Mouse (Mus musculus): ENCODE measurements around the gene Glt6d1. TPM values are rescaled to one million over a fixed set of nuclear protein-coding genes. Genes with fewer than 3 reads are reported as not detected.

Glt6d1 gene
- polyA plus RNA-seq, 1 experiment from 2014 or later: not detected

- 88% methylated on average over 3 of the region's 3 CpGs for WGBS
- Histone ChIP-seq H3K27ac (ENCODE audit: low read depth, low read length) (no peak overlapping the region), H3K4me1 (ENCODE audit: control insufficient read depth, insufficient read depth, low read depth, low read length) (no peaks in the 10 kb centered on the region), H3K9ac (ENCODE audit: low read depth, low read length) (no peak overlapping the region), H3K9me3 (ENCODE audit: control insufficient read depth, low read length) (no peaks in the 10 kb centered on the region), H3K4me3 (ENCODE audit: low read length) (no peak overlapping the region), H3K36me3 (ENCODE audit: control insufficient read depth, insufficient read depth, low read length) (no peaks in the 10 kb centered on the region), H3K4me2 (ENCODE audit: low read length) (no peak overlapping the region), H3K27me3 (replicated peaks; ENCODE audit: control insufficient read depth, insufficient read depth, low read length) (no peaks in the 10 kb centered on the region)
- ATAC-seq: no peak
These were observed 9.1 kb upstream of the Glt6d1 start for GRCm38 (mm10) chr2:25824751-25825150.

GRCm38 (mm10) chr2:25822806-25823205 lies 7.2 kb upstream of the Glt6d1 start, which contains the start of gene Lcn9:
Lcn9 (plus strand) TSS chr2:25823153.
- no peak for ATAC-seq
- WGBS: 71% methylated on average over 1 of the region's 1 CpGs
- no peak within 1 kb of the TSS for H3K4me2 ChIP-seq (ENCODE audit: low read length)
- no peak within 1 kb of the TSS for H3K4me3 ChIP-seq (ENCODE audit: low read length)
- no peaks in the 10 kb centered on the region for H3K4me1 ChIP-seq (ENCODE audit: control insufficient read depth, insufficient read depth, low read depth, low read length)
- no peaks in the 10 kb centered on the region for H3K9me3 ChIP-seq (ENCODE audit: control insufficient read depth, low read length)
- no peaks in the 10 kb centered on the region for H3K27me3 ChIP-seq (replicated peaks; ENCODE audit: control insufficient read depth, insufficient read depth, low read length)
- H3K9ac ChIP-seq (ENCODE audit: low read depth, low read length): no peak within 1 kb of the TSS
- no peaks in the 10 kb centered on the region for H3K36me3 ChIP-seq (ENCODE audit: control insufficient read depth, insufficient read depth, low read length)
- H3K27ac ChIP-seq (ENCODE audit: low read depth, low read length): no peak within 1 kb of the TSS

- no peak overlapping the region for H3K4me2 ChIP-seq (ENCODE audit: low read length)
These were observed 2.3 kb downstream of the Glt6d1 start for GRCm38 (mm10) chr2:25813364-25813763.

GRCm38 (mm10) chr2:25811711-25812110 lies 3.9 kb downstream of the Glt6d1 start:
- Histone ChIP-seq H3K9ac (ENCODE audit: low read depth, low read length) (no peak overlapping the region), H3K27me3 (replicated peaks; ENCODE audit: control insufficient read depth, insufficient read depth, low read length) (no peaks in the 10 kb centered on the region), H3K4me1 (ENCODE audit: control insufficient read depth, insufficient read depth, low read depth, low read length) (no peaks in the 10 kb centered on the region), H3K4me2 (ENCODE audit: low read length) (no peak overlapping the region), H3K36me3 (ENCODE audit: control insufficient read depth, insufficient read depth, low read length) (no peaks in the 10 kb centered on the region), H3K4me3 (ENCODE audit: low read length) (no peak overlapping the region), H3K27ac (ENCODE audit: low read depth, low read length) (no peak overlapping the region), H3K9me3 (ENCODE audit: control insufficient read depth, low read length) (no peaks in the 10 kb centered on the region)
- no peak for ATAC-seq
- 63% methylated on average over 2 of the region's 2 CpGs for WGBS

More at GRCm38 (mm10) chr2:25813364-25813763, 2.3 kb downstream of the Glt6d1 start:
- Histone ChIP-seq H3K9me3 (ENCODE audit: control insufficient read depth, low read length) (no peaks in the 10 kb centered on the region), H3K4me1 (ENCODE audit: control insufficient read depth, insufficient read depth, low read depth, low read length) (no peaks in the 10 kb centered on the region), H3K36me3 (ENCODE audit: control insufficient read depth, insufficient read depth, low read length) (no peaks in the 10 kb centered on the region), H3K4me3 (ENCODE audit: low read length) (no peak overlapping the region), H3K27me3 (replicated peaks; ENCODE audit: control insufficient read depth, insufficient read depth, low read length) (no peaks in the 10 kb centered on the region), H3K27ac (ENCODE audit: low read depth, low read length) (no peak overlapping the region), H3K9ac (ENCODE audit: low read depth, low read length) (no peak overlapping the region)
- ATAC-seq: no peak
- 84% methylated on average over 5 of the region's 5 CpGs for WGBS

GRCm38 (mm10) chr2:25798065-25798464 lies 17.6 kb downstream of the Glt6d1 start:
- Histone ChIP-seq H3K4me1 (ENCODE audit: control insufficient read depth, insufficient read depth, low read depth, low read length) (no peaks in the 10 kb centered on the region), H3K27ac (ENCODE audit: low read depth, low read length) (no peak overlapping the region), H3K9me3 (ENCODE audit: control insufficient read depth, low read length) (no peaks in the 10 kb centered on the region), H3K9ac (ENCODE audit: low read depth, low read length) (no peak overlapping the region), H3K4me3 (ENCODE audit: low read length) (no peak overlapping the region), H3K4me2 (ENCODE audit: low read length) (no peak overlapping the region), H3K27me3 (replicated peaks; ENCODE audit: control insufficient read depth, insufficient read depth, low read length) (no peaks in the 10 kb centered on the region), H3K36me3 (ENCODE audit: control insufficient read depth, insufficient read depth, low read length) (no peaks in the 10 kb centered on the region)
- WGBS: 38% methylated on average over 5 of the region's 5 CpGs
- no peak for ATAC-seq

- Histone ChIP-seq H3K27me3 (replicated peaks; ENCODE audit: control insufficient read depth, insufficient read depth, low read length) (no peaks in the 10 kb centered on the region), H3K36me3 (ENCODE audit: control insufficient read depth, insufficient read depth, low read length) (no peaks in the 10 kb centered on the region), H3K4me3 (ENCODE audit: low read length) (no peak overlapping the region), H3K4me1 (ENCODE audit: control insufficient read depth, insufficient read depth, low read depth, low read length) (no peaks in the 10 kb centered on the region), H3K9ac (ENCODE audit: low read depth, low read length) (no peak overlapping the region), H3K9me3 (ENCODE audit: control insufficient read depth, low read length) (no peaks in the 10 kb centered on the region), H3K4me2 (ENCODE audit: low read length) (no peak overlapping the region), H3K27ac (ENCODE audit: low read depth, low read length) (no peak overlapping the region)
- 40% methylated on average over 2 of the region's 2 CpGs for WGBS
- ATAC-seq: no peak
These were observed 18.0 kb downstream of the Glt6d1 start for GRCm38 (mm10) chr2:25797635-25798034.

GRCm38 (mm10) chr2:25789092-25789491 lies 26.6 kb downstream of the Glt6d1 start:
- H3K4me3 ChIP-seq (ENCODE audit: low read length): no peak overlapping the region
- ATAC-seq: no peak

GRCm38 (mm10) chr2:25785573-25786322 lies 29.9 kb downstream of the Glt6d1 start:
- Histone ChIP-seq H3K4me2 (ENCODE audit: low read length) (no peak overlapping the region), H3K9ac (ENCODE audit: low read depth, low read length) (no peak overlapping the region), H3K4me1 (ENCODE audit: control insufficient read depth, insufficient read depth, low read depth, low read length) (no peaks in the 10 kb centered on the region), H3K27me3 (replicated peaks; ENCODE audit: control insufficient read depth, insufficient read depth, low read length) (no peaks in the 10 kb centered on the region), H3K9me3 (ENCODE audit: control insufficient read depth, low read length) (no peaks in the 10 kb centered on the region), H3K27ac (ENCODE audit: low read depth, low read length) (no peak overlapping the region), H3K4me3 (ENCODE audit: low read length) (no peak overlapping the region), H3K36me3 (ENCODE audit: control insufficient read depth, insufficient read depth, low read length) (no peaks in the 10 kb centered on the region)
- WGBS: 62% methylated on average over 5 of the region's 5 CpGs
- no peak for ATAC-seq

More at GRCm38 (mm10) chr2:25789092-25789491, 26.6 kb downstream of the Glt6d1 start:
- H3K27ac ChIP-seq (ENCODE audit: low read depth, low read length): no peak overlapping the region
- no peaks in the 10 kb centered on the region for H3K9me3 ChIP-seq (ENCODE audit: control insufficient read depth, low read length)
- no peaks in the 10 kb centered on the region for H3K27me3 ChIP-seq (replicated peaks; ENCODE audit: control insufficient read depth, insufficient read depth, low read length)
- no peak overlapping the region for H3K4me2 ChIP-seq (ENCODE audit: low read length)
- no peaks in the 10 kb centered on the region for H3K36me3 ChIP-seq (ENCODE audit: control insufficient read depth, insufficient read depth, low read length)
- WGBS: 88% methylated on average over 3 of the region's 3 CpGs
- no peaks in the 10 kb centered on the region for H3K4me1 ChIP-seq (ENCODE audit: control insufficient read depth, insufficient read depth, low read depth, low read length)
- H3K9ac ChIP-seq (ENCODE audit: low read depth, low read length): no peak overlapping the region

GRCm38 (mm10) chr2:25781957-25782356 lies 33.7 kb downstream of the Glt6d1 start, which contains the start of gene Gm13539:
Gm13539 (plus strand) TSS chr2:25782257.
- no peak within 1 kb of the TSS for H3K27ac ChIP-seq (ENCODE audit: low read depth, low read length)
- H3K4me3 ChIP-seq (ENCODE audit: low read length): no peak within 1 kb of the TSS
- no peaks in the 10 kb centered on the region for H3K4me1 ChIP-seq (ENCODE audit: control insufficient read depth, insufficient read depth, low read depth, low read length)
- WGBS: 85% methylated on average over 3 of the region's 3 CpGs
- no peak for ATAC-seq
- no peak within 1 kb of the TSS for H3K9ac ChIP-seq (ENCODE audit: low read depth, low read length)
- H3K27me3 ChIP-seq (replicated peaks; ENCODE audit: control insufficient read depth, insufficient read depth, low read length): no peaks in the 10 kb centered on the region
- no peak within 1 kb of the TSS for H3K4me2 ChIP-seq (ENCODE audit: low read length)
- no peaks in the 10 kb centered on the region for H3K36me3 ChIP-seq (ENCODE audit: control insufficient read depth, insufficient read depth, low read length)
- H3K9me3 ChIP-seq (ENCODE audit: control insufficient read depth, low read length): no peaks in the 10 kb centered on the region

All from hindbrain, embryonic 16.5 days (tissue).